Mouse (Mus musculus): ENCODE results near the gene Cib1. TPM values are rescaled to one million over a fixed set of nuclear protein-coding genes. Genes with fewer than 3 reads are reported as not detected.

Gene Cib1
- polyA plus RNA-seq, 2 experiments: 43.1 to 94.2 TPM

DNA sequence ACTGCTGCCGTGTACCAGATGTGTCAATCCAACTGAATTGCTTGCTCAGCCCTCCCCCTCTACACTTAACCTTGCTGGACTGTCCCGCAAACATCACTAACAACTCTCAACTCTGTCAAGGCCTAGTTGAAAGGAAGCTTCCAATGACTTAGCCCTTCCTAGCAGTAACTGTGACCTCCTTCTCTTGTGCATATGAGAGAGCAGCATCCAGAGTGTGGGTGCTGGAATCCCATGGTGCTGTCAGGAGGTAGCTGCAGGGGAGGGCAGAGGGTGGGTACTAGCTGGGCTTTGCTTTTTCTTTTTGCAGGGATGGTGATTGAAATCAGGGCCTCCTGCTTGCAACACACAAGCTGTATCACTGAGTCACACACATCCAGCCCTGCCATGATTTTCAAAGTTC, 40.8 kb upstream of the Cib1 start:
- ATAC-seq (ENCODE audit: insufficient read depth) (no peak), DNase-seq (ENCODE audit: low read depth in 3 of 3, low spot score in 3 of 3) (no peak)
- Histone ChIP-seq H3K27me3 (ENCODE audit: control insufficient read depth, insufficient read depth, low read length) (no peaks in the 10 kb centered on the region), H3K36me3 (replicated peaks; ENCODE audit: control insufficient read depth, insufficient read depth, low read depth) (peaks cover 15% of the 10 kb centered on the region), H3K9ac (replicated peaks) (no peak overlapping the region), H3K4me1 (replicated peaks; ENCODE audit: control insufficient read depth in 2 of 2, insufficient read depth in 2 of 2, low read length in 1 of 2) (peaks cover 10 to 14% of the 10 kb centered on the region in 2 experiments), H3K9me3 (ENCODE audit: control insufficient read depth, low read length) (no peaks in the 10 kb centered on the region), H3K27ac (no peak overlapping the region), H3K4me2 (ENCODE audit: low read depth) (no peak overlapping the region), H3K4me3 (ENCODE audit: insufficient read depth in 1 of 2, low read depth in 2 of 2, low read length in 2 of 2) (no peak overlapping the region)
- WGBS (ENCODE audit: insufficient replicate concordance): 65% methylated on average over 2 of the region's 2 CpGs
- TF ChIP-seq CTCF (IDR thresholded peaks at IDR 0.05; ENCODE audit: low read depth) (no peak), EP300 (IDR thresholded peaks at IDR 0.05; ENCODE audit: low read depth) (no peak)

- ATAC-seq (ENCODE audit: insufficient read depth): peak; percentile 69
- H3K9ac ChIP-seq (replicated peaks): peak overlapping the region; percentile 76
- DNase-seq (ENCODE audit: low read depth in 3 of 3, low spot score in 3 of 3): no peak
- TF ChIP-seq CTCF (IDR thresholded peaks at IDR 0.05; ENCODE audit: low read depth) (no peak), EP300 (IDR thresholded peaks at IDR 0.05; ENCODE audit: low read depth) (no peak)
- H3K27ac ChIP-seq: peak overlapping the region; percentile 69
- WGBS (ENCODE audit: insufficient replicate concordance): under 1% methylated on average over 23 of the region's 23 CpGs
- H3K9me3 ChIP-seq (ENCODE audit: control insufficient read depth, low read length): no peaks in the 10 kb centered on the region
- H3K4me1 ChIP-seq (replicated peaks; ENCODE audit: control insufficient read depth in 2 of 2, insufficient read depth in 2 of 2, low read length in 1 of 2): peaks cover 10 to 13% of the 10 kb centered on the region in 2 experiments
- peaks cover 21% of the 10 kb centered on the region for H3K36me3 ChIP-seq (replicated peaks; ENCODE audit: control insufficient read depth, insufficient read depth, low read depth)
- no peaks in the 10 kb centered on the region for H3K27me3 ChIP-seq (ENCODE audit: control insufficient read depth, insufficient read depth, low read length)
- peak overlapping the region; percentile 91 for H3K4me2 ChIP-seq (ENCODE audit: low read depth)
- peak overlapping the region; percentile 72 to 81 for H3K4me3 ChIP-seq (ENCODE audit: insufficient read depth in 1 of 2, low read depth in 2 of 2, low read length in 2 of 2)
Observed at GRCm38 (mm10) chr7:80269751-80270255, 37.2 kb upstream of the Cib1 start.

GRCm38 (mm10) chr7:80268897-80269750, 36.5 kb upstream of the Cib1 start, which contains the start of gene Vps33b:
Vps33b (plus strand) TSS chr7:80269649.
- DNase-seq (ENCODE audit: low read depth in 3 of 3, low spot score in 3 of 3) (peak; percentile 90 to 92 (median 92)), ATAC-seq (ENCODE audit: insufficient read depth) (peak; percentile 91)
- no peaks in the 10 kb centered on the region for H3K9me3 ChIP-seq (ENCODE audit: control insufficient read depth, low read length)
- peak within 1 kb of the TSS; percentile 69 for H3K27ac ChIP-seq
- 3% methylated on average over 21 of the region's 21 CpGs for WGBS (ENCODE audit: insufficient replicate concordance)
- peak within 1 kb of the TSS; percentile 76 for H3K9ac ChIP-seq (replicated peaks)
- peak within 1 kb of the TSS; percentile 72 to 81 for H3K4me3 ChIP-seq (ENCODE audit: insufficient read depth in 1 of 2, low read depth in 2 of 2, low read length in 2 of 2)
- TF ChIP-seq CTCF (IDR thresholded peaks at IDR 0.05; ENCODE audit: low read depth): no peak
- TF ChIP-seq EP300 (IDR thresholded peaks at IDR 0.05; ENCODE audit: low read depth): 0 out of 2 replicates have a peak, but pooled peaks have one; percentile 27
- peaks cover 10 to 13% of the 10 kb centered on the region in 2 experiments for H3K4me1 ChIP-seq (replicated peaks; ENCODE audit: control insufficient read depth in 2 of 2, insufficient read depth in 2 of 2, low read length in 1 of 2)
- H3K27me3 ChIP-seq (ENCODE audit: control insufficient read depth, insufficient read depth, low read length): no peaks in the 10 kb centered on the region
- peaks cover 21% of the 10 kb centered on the region for H3K36me3 ChIP-seq (replicated peaks; ENCODE audit: control insufficient read depth, insufficient read depth, low read depth)
- peak within 1 kb of the TSS; percentile 91 for H3K4me2 ChIP-seq (ENCODE audit: low read depth)

DNA sequence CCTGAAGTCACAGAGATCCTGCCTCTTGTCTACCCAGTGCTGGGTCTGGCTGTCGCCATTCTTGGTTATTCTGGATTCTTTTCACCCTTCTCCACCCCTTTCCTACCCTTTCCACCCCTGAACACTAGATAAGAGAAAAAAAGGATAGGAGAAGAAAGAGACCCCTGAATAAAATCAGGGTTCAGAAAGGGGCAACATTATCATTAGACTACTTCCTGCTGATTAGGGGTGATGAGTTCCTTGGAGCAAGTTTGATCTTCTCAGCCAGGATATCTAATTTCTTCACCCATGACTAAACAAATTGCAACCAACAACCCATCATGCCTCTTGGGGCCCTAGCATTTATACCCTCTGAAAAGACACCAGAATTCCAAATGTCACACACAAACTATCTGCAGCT, 35.2 kb upstream of the Cib1 start:
- TF ChIP-seq EP300 (IDR thresholded peaks at IDR 0.05; ENCODE audit: low read depth): no peak
- TF ChIP-seq CTCF (IDR thresholded peaks at IDR 0.05; ENCODE audit: low read depth): no peak
- Histone ChIP-seq H3K9me3 (ENCODE audit: control insufficient read depth, low read length) (no peaks in the 10 kb centered on the region), H3K4me1 (replicated peaks; ENCODE audit: control insufficient read depth in 2 of 2, insufficient read depth in 2 of 2, low read length in 1 of 2) (peaks cover 10 to 13% of the 10 kb centered on the region in 2 experiments), H3K27me3 (ENCODE audit: control insufficient read depth, insufficient read depth, low read length) (no peaks in the 10 kb centered on the region), H3K4me2 (ENCODE audit: low read depth) (no peak overlapping the region), H3K9ac (replicated peaks) (no peak overlapping the region), H3K27ac (no peak overlapping the region), H3K36me3 (replicated peaks; ENCODE audit: control insufficient read depth, insufficient read depth, low read depth) (peaks cover 27% of the 10 kb centered on the region), H3K4me3 (ENCODE audit: insufficient read depth in 1 of 2, low read depth in 2 of 2, low read length in 2 of 2) (no peak overlapping the region)
- 50% methylated on average over 1 of the region's 1 CpGs for WGBS (ENCODE audit: insufficient replicate concordance)
- ATAC-seq (ENCODE audit: insufficient read depth) (no peak), DNase-seq (ENCODE audit: low read depth in 3 of 3, low spot score in 3 of 3) (no peak)

GRCm38 (mm10) chr7:80264606-80265005, 32.0 kb upstream of the Cib1 start:
- WGBS (ENCODE audit: insufficient replicate concordance): 89% methylated on average over 12 of the region's 12 CpGs
- no peak overlapping the region for H3K27ac ChIP-seq
- ATAC-seq (ENCODE audit: insufficient read depth) (no peak), DNase-seq (ENCODE audit: low read depth in 3 of 3, low spot score in 3 of 3) (no peak)
- H3K4me2 ChIP-seq (ENCODE audit: low read depth): no peak overlapping the region
- TF ChIP-seq EP300 (IDR thresholded peaks at IDR 0.05; ENCODE audit: low read depth): no peak
- TF ChIP-seq CTCF (IDR thresholded peaks at IDR 0.05; ENCODE audit: low read depth): no peak
- H3K4me1 ChIP-seq (replicated peaks; ENCODE audit: control insufficient read depth in 2 of 2, insufficient read depth in 2 of 2, low read length in 1 of 2): peaks cover 13 to 15% of the 10 kb centered on the region in 2 experiments
- H3K9me3 ChIP-seq (ENCODE audit: control insufficient read depth, low read length): no peaks in the 10 kb centered on the region
- H3K4me3 ChIP-seq (ENCODE audit: insufficient read depth in 1 of 2, low read depth in 2 of 2, low read length in 2 of 2): no peak overlapping the region
- H3K36me3 ChIP-seq (replicated peaks; ENCODE audit: control insufficient read depth, insufficient read depth, low read depth): peaks cover 27% of the 10 kb centered on the region
- H3K9ac ChIP-seq (replicated peaks): no peak overlapping the region
- H3K27me3 ChIP-seq (ENCODE audit: control insufficient read depth, insufficient read depth, low read length): no peaks in the 10 kb centered on the region

Measured in liver, embryonic 14.5 days (tissue).